Mouse (Mus musculus) stomach, embryonic 14.5 days (tissue): ENCODE results near the gene Fam171a2. TPM values are rescaled to one million over a fixed set of nuclear protein-coding genes. Genes with fewer than 3 reads are reported as not detected.

ENCODE experiments used
- ATAC-seq: fragments of 200-750 bp; cut with Nextera tagmentation; 2 replicates; pipeline ENCODE4 v1.8.0; 2017; ENCODE audit warnings: low read depth, moderate TSS enrichment; ENCODE audit not compliant: insufficient number of reproducible peaks, insufficient read depth, low FRiP score
- H3K27ac ChIP-seq: fragments of 300-500 bp; sonication (generic); 2 replicates; pipeline ENCODE4 v1.5.1; 2014; ENCODE audit warnings: mild to moderate bottlenecking, low read length, moderate library complexity, mixed read lengths
- H3K27me3 ChIP-seq: fragments of 300-500 bp; sonication (generic); 2 replicates; pipeline ENCODE4 v1.6.1; 2014; ENCODE audit warnings: low read length, control low read depth, mixed read lengths; ENCODE audit not compliant: control insufficient read depth, insufficient read depth
- H3K36me3 ChIP-seq: fragments of 300-500 bp; sonication (generic); 2 replicates; pipeline ENCODE4 v1.6.1; 2014; ENCODE audit warnings: mild to moderate bottlenecking, control low read depth, low read length, moderate library complexity, mixed read lengths; ENCODE audit not compliant: control insufficient read depth, insufficient read depth
- H3K4me1 ChIP-seq: fragments of 300-500 bp; sonication (generic); 2 replicates; pipeline ENCODE4 v1.6.1; 2014; ENCODE audit warnings: low read length, control low read depth, mixed read lengths; ENCODE audit not compliant: control insufficient read depth, insufficient read depth
- H3K4me2 ChIP-seq: fragments of 300-500 bp; sonication (generic); replicated peaks from 2 replicates; pipeline ENCODE4 v1.6.1; 2014; ENCODE audit warnings: low read depth, low read length, control low read depth
- H3K4me3 ChIP-seq: fragments of 300-500 bp; sonication (generic); 2 replicates; pipeline ENCODE4 v1.5.1; 2014; ENCODE audit warnings: low read depth, low read length, control low read depth
- H3K9ac ChIP-seq: fragments of 300-500 bp; sonication (generic); replicated peaks from 2 replicates; pipeline ENCODE4 v1.6.1; 2014; ENCODE audit warnings: low read depth, mild to moderate bottlenecking, control low read depth, low read length, moderate library complexity, mixed read lengths
- H3K9me3 ChIP-seq: fragments of 300-500 bp; sonication (generic); 2 replicates; pipeline ENCODE4 v1.6.1; 2016; ENCODE audit warnings: low read depth, low read length, control low read depth; ENCODE audit not compliant: control insufficient read depth
- WGBS: fragments of 180-500 bp; shearing (Covaris S2); extraction: QIAGEN DNeasy Blood & Tissue Kit; methylation state at CpG from one replicate; pipeline ENCODE4 v1.1.7; 2014; 5-methylcytosine and 5-hydroxymethylcytosine counted together
- polyA plus RNA-seq: library from polyadenylated mRNA; unstranded; fragments of >200 nt; fragmentation: Nextera tagmentation; extraction: Ambion mirVana; gene quantifications from 2 replicates; pipeline ENCODE4 v1.2.1, GENCODE M21; 2014

The Fam171a2 gene
- polyA plus RNA-seq, 1 experiment from 2014 or later = 8.0 TPM

GRCm38 (mm10) chr11:102486733-102487386 is 39.4 kb upstream of the Fam171a2 start:
- no peak for ATAC-seq
- 68% methylated on average over 11 of the region's 11 CpGs for WGBS
- H3K4me3 ChIP-seq = no peak overlapping the region

GRCm38 (mm10) chr11:102481779-102482178 is 34.3 kb upstream of the Fam171a2 start:
- H3K27me3 ChIP-seq = no peaks in the 10 kb centered on the region
- WGBS = 94% methylated on average over 10 of the region's 10 CpGs
- no peak overlapping the region for H3K9ac ChIP-seq
- peaks cover 64% of the 10 kb centered on the region for H3K36me3 ChIP-seq
- no peak overlapping the region for H3K4me3 ChIP-seq
- ATAC-seq = no peak
- H3K4me2 ChIP-seq = no peak overlapping the region
- no peaks in the 10 kb centered on the region for H3K4me1 ChIP-seq
- H3K9me3 ChIP-seq = no peaks in the 10 kb centered on the region
- H3K27ac ChIP-seq = no peak overlapping the region

More at GRCm38 (mm10) chr11:102486733-102487386, 39.4 kb upstream of the Fam171a2 start:
- H3K9ac ChIP-seq = no peak overlapping the region
- no peak overlapping the region for H3K27ac ChIP-seq
- H3K36me3 ChIP-seq = peaks cover 21% of the 10 kb centered on the region
- H3K9me3 ChIP-seq = no peaks in the 10 kb centered on the region
- no peaks in the 10 kb centered on the region for H3K27me3 ChIP-seq
- H3K4me2 ChIP-seq = no peak overlapping the region
- no peaks in the 10 kb centered on the region for H3K4me1 ChIP-seq

- WGBS = 88% methylated on average over 4 of the region's 4 CpGs
- H3K9ac ChIP-seq = no peak overlapping the region
- H3K27ac ChIP-seq = no peak overlapping the region
- no peak overlapping the region for H3K4me3 ChIP-seq
- H3K9me3 ChIP-seq = no peaks in the 10 kb centered on the region
- no peak overlapping the region for H3K4me2 ChIP-seq
- H3K27me3 ChIP-seq = no peaks in the 10 kb centered on the region
- H3K36me3 ChIP-seq = peaks cover 56% of the 10 kb centered on the region
- H3K4me1 ChIP-seq = no peaks in the 10 kb centered on the region
- ATAC-seq = no peak
Observed at GRCm38 (mm10) chr11:102480897-102481296, 33.4 kb upstream of the Fam171a2 start.

- no peak overlapping the region for H3K9ac ChIP-seq
- H3K4me3 ChIP-seq = no peak overlapping the region
- H3K27ac ChIP-seq = no peak overlapping the region
- H3K27me3 ChIP-seq = no peaks in the 10 kb centered on the region
- no peaks in the 10 kb centered on the region for H3K4me1 ChIP-seq
- H3K4me2 ChIP-seq = no peak overlapping the region
- no peak for ATAC-seq
- H3K9me3 ChIP-seq = no peaks in the 10 kb centered on the region
- WGBS = 98% methylated on average over 15 of the region's 15 CpGs
- peaks cover 55% of the 10 kb centered on the region for H3K36me3 ChIP-seq
Observed at GRCm38 (mm10) chr11:102480111-102480510, 32.6 kb upstream of the Fam171a2 start.

- H3K4me1 ChIP-seq = no peaks in the 10 kb centered on the region
- no peaks in the 10 kb centered on the region for H3K9me3 ChIP-seq
- H3K27ac ChIP-seq = no peak overlapping the region
- no peaks in the 10 kb centered on the region for H3K27me3 ChIP-seq
- H3K4me2 ChIP-seq = no peak overlapping the region
- ATAC-seq = no peak
- peaks cover 52% of the 10 kb centered on the region for H3K36me3 ChIP-seq
- no peak overlapping the region for H3K9ac ChIP-seq
- H3K4me3 ChIP-seq = no peak overlapping the region
- WGBS = 94% methylated on average over 23 of the region's 23 CpGs
Observed at GRCm38 (mm10) chr11:102479581-102479980, 32.1 kb upstream of the Fam171a2 start.

- no peak overlapping the region for H3K27ac ChIP-seq
- H3K9ac ChIP-seq = no peak overlapping the region
- peaks cover 49% of the 10 kb centered on the region for H3K36me3 ChIP-seq
- H3K4me3 ChIP-seq = no peak overlapping the region
- ATAC-seq = no peak
- 94% methylated on average over 3 of the region's 3 CpGs for WGBS
- no peaks in the 10 kb centered on the region for H3K27me3 ChIP-seq
- no peaks in the 10 kb centered on the region for H3K4me1 ChIP-seq
- H3K4me2 ChIP-seq = no peak overlapping the region
- no peaks in the 10 kb centered on the region for H3K9me3 ChIP-seq
Observed at GRCm38 (mm10) chr11:102478671-102479070, 31.2 kb upstream of the Fam171a2 start.

GRCm38 (mm10) chr11:102475027-102475426 is 27.5 kb upstream of the Fam171a2 start:
- 95% methylated on average over 3 of the region's 3 CpGs for WGBS
- Histone ChIP-seq H3K27ac (no peak overlapping the region), H3K4me1 (no peaks in the 10 kb centered on the region), H3K36me3 (peaks cover 27% of the 10 kb centered on the region), H3K27me3 (no peaks in the 10 kb centered on the region), H3K4me3 (no peak overlapping the region), H3K9me3 (no peaks in the 10 kb centered on the region), H3K9ac (no peak overlapping the region), H3K4me2 (no peak overlapping the region)
- ATAC-seq = no peak

GRCm38 (mm10) chr11:102469648-102470357 is 22.3 kb upstream of the Fam171a2 start, which contains the start of gene Itga2b:
Gene Itga2b, minus strand, starts transcription at chr11:102470122.
- Histone ChIP-seq H3K27me3 (no peaks in the 10 kb centered on the region), H3K27ac (no peak within 1 kb of the TSS), H3K4me2 (no peak within 1 kb of the TSS), H3K4me1 (peaks cover 18% of the 10 kb centered on the region; the same call in 1 of the 2 replicates), H3K36me3 (no peaks in the 10 kb centered on the region), H3K9me3 (no peaks in the 10 kb centered on the region), H3K9ac (no peak within 1 kb of the TSS), H3K4me3 (no peak within 1 kb of the TSS)
- ATAC-seq = no peak
- 58% methylated on average over 11 of the region's 11 CpGs for WGBS
